Mouse (Mus musculus) forebrain, embryonic 16.5 days (tissue): Measurements from ENCODE around the gene Dnm3. TPM values are rescaled to one million over a fixed set of nuclear protein-coding genes. Genes with fewer than 3 reads are reported as not detected.

Experiments
- ATAC-seq: fragments of 200-750 bp; cut with Nextera tagmentation; 2 replicates; pipeline ENCODE4 v1.8.0; 2017; ENCODE audit warnings: mild to moderate bottlenecking, moderate library complexity
- H3K27ac ChIP-seq: fragments of 300-500 bp; sonication (generic); 2 replicates; pipeline ENCODE4 v1.5.1; 2014; ENCODE audit warnings: low read length, control low read depth
- H3K27me3 ChIP-seq: fragments of 300-500 bp; sonication (generic); replicated peaks from 2 replicates; pipeline ENCODE4 v1.6.1; 2014; ENCODE audit warnings: low read length; ENCODE audit not compliant: control insufficient read depth, insufficient read depth
- H3K36me3 ChIP-seq: fragments of 300-500 bp; sonication (generic); 2 replicates; pipeline ENCODE4 v1.6.1; 2014; ENCODE audit not compliant: control insufficient read depth, insufficient read depth
- H3K4me1 ChIP-seq: fragments of 300-500 bp; sonication (generic); replicated peaks from 2 replicates; pipeline ENCODE4 v1.6.1; 2014; ENCODE audit warnings: low read length; ENCODE audit not compliant: control insufficient read depth, insufficient read depth
- H3K4me2 ChIP-seq: fragments of 300-500 bp; sonication (generic); 2 replicates; pipeline ENCODE4 v1.6.1; 2014; ENCODE audit warnings: mild to moderate bottlenecking, low read length, control low read depth
- H3K4me3 ChIP-seq: fragments of 300-500 bp; sonication (generic); replicated peaks from 2 replicates; pipeline ENCODE4 v1.5.1; 2014; ENCODE audit warnings: mild to moderate bottlenecking, low read length, control low read depth
- H3K9ac ChIP-seq: fragments of 300-500 bp; sonication (generic); replicated peaks from 2 replicates; pipeline ENCODE4 v1.6.1; 2014; ENCODE audit warnings: low read depth, low read length, control low read depth
- H3K9me3 ChIP-seq: fragments of 300-500 bp; sonication (generic); 2 replicates; pipeline ENCODE4 v1.6.1; 2016; ENCODE audit warnings: low read length; ENCODE audit not compliant: control insufficient read depth
- WGBS: fragments of 180-500 bp; shearing (Covaris S2); extraction: QIAGEN DNeasy Blood & Tissue Kit; methylation state at CpG from one replicate; pipeline ENCODE4 v1.1.7; 2014; 5-methylcytosine and 5-hydroxymethylcytosine counted together
- polyA plus RNA-seq: library from polyadenylated mRNA; unstranded; fragments of >200 nt; fragmentation: Nextera tagmentation; extraction: Ambion mirVana; gene quantifications from 2 replicates; pipeline ENCODE4 v1.2.1, GENCODE M21; 2015

The Dnm3 gene
- polyA plus RNA-seq, 1 experiment from 2014 or later: 41.8 TPM

GRCm38 (mm10) chr1:162449161-162449909 is 28.5 kb downstream of the Dnm3 start:
- peak; percentile 45; the same call in 1 of the 2 replicates for ATAC-seq
- 75% methylated on average over 3 of the region's 3 CpGs for WGBS
- Histone ChIP-seq H3K4me2 (no peak overlapping the region), H3K36me3 (no peaks in the 10 kb centered on the region), H3K4me3 (no peak overlapping the region), H3K27me3 (no peaks in the 10 kb centered on the region), H3K9ac (no peak overlapping the region), H3K9me3 (no peaks in the 10 kb centered on the region; the same call in 1 of the 2 replicates), H3K4me1 (peaks cover 4% of the 10 kb centered on the region; the same call in 1 of the 2 replicates), H3K27ac (no peak overlapping the region)

GRCm38 (mm10) chr1:162444805-162445204 is 33.0 kb downstream of the Dnm3 start:
- Histone ChIP-seq H3K9me3 (no peaks in the 10 kb centered on the region), H3K27me3 (no peaks in the 10 kb centered on the region), H3K36me3 (no peaks in the 10 kb centered on the region), H3K27ac (no peak overlapping the region), H3K4me2 (no peak overlapping the region), H3K4me1 (no peaks in the 10 kb centered on the region), H3K9ac (no peak overlapping the region), H3K4me3 (no peak overlapping the region)
- no peak for ATAC-seq
- 92% methylated on average over 8 of the region's 8 CpGs for WGBS

- H3K9ac ChIP-seq: no peak overlapping the region
- H3K27ac ChIP-seq: no peak overlapping the region
- H3K9me3 ChIP-seq: no peaks in the 10 kb centered on the region
- H3K36me3 ChIP-seq: no peaks in the 10 kb centered on the region
- no peak overlapping the region for H3K4me3 ChIP-seq
- no peak overlapping the region for H3K4me2 ChIP-seq
- H3K27me3 ChIP-seq: no peaks in the 10 kb centered on the region
- no peaks in the 10 kb centered on the region for H3K4me1 ChIP-seq
- ATAC-seq: no peak
Measured at GRCm38 (mm10) chr1:162439576-162439975, 38.3 kb downstream of the Dnm3 start.

GRCm38 (mm10) chr1:162436672-162437071 is 41.2 kb downstream of the Dnm3 start:
- H3K27ac ChIP-seq: no peak overlapping the region
- no peaks in the 10 kb centered on the region for H3K36me3 ChIP-seq
- H3K9me3 ChIP-seq: no peaks in the 10 kb centered on the region
- H3K9ac ChIP-seq: no peak overlapping the region
- no peak overlapping the region for H3K4me2 ChIP-seq
- no peaks in the 10 kb centered on the region for H3K27me3 ChIP-seq
- peak; percentile 49; the same call in 1 of the 2 replicates for ATAC-seq
- H3K4me3 ChIP-seq: no peak overlapping the region
- WGBS: 67% methylated on average over 3 of the region's 3 CpGs
- H3K4me1 ChIP-seq: no peaks in the 10 kb centered on the region

DNA sequence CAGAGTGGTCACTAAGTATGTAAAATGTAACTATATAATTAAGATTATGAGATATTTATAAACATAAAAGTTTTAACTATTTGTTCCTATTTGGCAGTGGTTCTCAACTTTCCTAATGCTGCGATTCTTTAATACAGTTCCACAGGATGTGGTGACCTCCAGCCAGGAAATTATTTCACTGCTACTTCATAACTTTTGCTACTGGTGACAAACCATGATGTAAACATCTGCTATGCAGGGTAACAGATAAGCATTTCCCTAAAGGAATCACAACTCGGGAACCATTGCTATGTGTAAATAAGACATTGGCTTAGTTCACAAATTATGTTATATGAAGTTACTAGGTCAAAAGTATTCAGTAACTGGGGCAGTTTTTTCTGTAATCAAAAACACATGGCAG is 48.9 kb downstream of the Dnm3 start:
- Histone ChIP-seq H3K36me3 (no peaks in the 10 kb centered on the region), H3K4me2 (no peak overlapping the region), H3K4me1 (no peaks in the 10 kb centered on the region), H3K4me3 (no peak overlapping the region), H3K9ac (no peak overlapping the region), H3K27me3 (no peaks in the 10 kb centered on the region), H3K9me3 (no peaks in the 10 kb centered on the region), H3K27ac (no peak overlapping the region)
- WGBS: 77% methylated on average over 2 of the region's 2 CpGs
- ATAC-seq: no peak

DNA sequence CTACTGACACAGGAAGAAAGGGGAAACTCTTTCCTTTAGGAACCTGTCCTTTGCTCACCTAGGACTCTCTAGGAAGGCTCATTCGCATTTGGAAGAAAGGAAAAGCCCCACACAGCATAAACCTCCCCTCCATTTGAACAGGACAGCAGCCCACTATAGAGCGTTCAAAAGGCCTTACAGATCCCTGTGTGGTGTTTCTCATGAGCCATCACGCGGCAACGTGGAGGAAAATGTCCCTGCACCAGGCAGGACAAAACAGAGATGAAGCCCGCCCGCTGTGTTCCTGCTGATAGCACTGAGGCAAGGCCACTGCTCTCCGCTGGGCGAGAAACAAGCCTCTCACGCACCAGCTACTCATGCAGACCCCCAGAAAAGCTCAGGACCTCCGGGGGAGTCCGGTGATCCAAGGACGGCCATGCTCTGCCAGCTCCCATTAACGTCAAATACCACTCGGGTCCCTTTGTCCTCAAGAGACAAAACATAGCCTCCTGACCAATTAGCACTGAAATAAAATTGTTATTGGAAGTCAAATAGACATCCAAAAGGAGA is 51.8 kb downstream of the Dnm3 start:
- 29% methylated on average over 15 of the region's 15 CpGs for WGBS
- ATAC-seq: no peak
- H3K9me3 ChIP-seq: no peaks in the 10 kb centered on the region

DNA sequence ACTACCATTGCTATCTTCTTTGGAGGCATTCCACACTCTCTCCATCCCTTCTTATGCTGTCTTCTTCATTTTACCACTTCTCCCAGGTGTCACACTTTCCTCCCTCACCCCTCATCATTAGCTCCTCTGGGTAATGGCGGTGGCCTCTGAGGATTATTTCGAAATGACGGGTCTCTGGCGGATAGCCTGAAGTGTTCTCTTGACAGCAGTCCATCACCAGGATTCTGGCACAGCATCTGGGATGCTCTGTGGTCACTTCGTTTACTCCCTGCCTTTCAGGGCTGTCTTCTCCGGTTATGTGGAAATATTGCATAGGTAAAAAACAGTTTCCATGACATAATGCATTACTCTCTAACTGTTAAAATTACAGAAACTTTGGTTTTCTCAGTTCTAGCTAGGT is 55.0 kb downstream of the Dnm3 start:
- 89% methylated on average over 6 of the region's 6 CpGs for WGBS
- Histone ChIP-seq H3K9ac (no peak overlapping the region), H3K4me1 (no peaks in the 10 kb centered on the region), H3K4me2 (no peak overlapping the region), H3K36me3 (no peaks in the 10 kb centered on the region), H3K4me3 (no peak overlapping the region), H3K9me3 (no peaks in the 10 kb centered on the region), H3K27me3 (no peaks in the 10 kb centered on the region), H3K27ac (no peak overlapping the region)
- no peak for ATAC-seq

More for the DNA sequence above, 51.8 kb downstream of the Dnm3 start:
- Histone ChIP-seq H3K4me1 (no peaks in the 10 kb centered on the region), H3K36me3 (no peaks in the 10 kb centered on the region), H3K4me2 (no peak overlapping the region), H3K9ac (no peak overlapping the region), H3K27ac (no peak overlapping the region), H3K4me3 (no peak overlapping the region), H3K27me3 (no peaks in the 10 kb centered on the region)

GRCm38 (mm10) chr1:162413791-162414190 is 64.0 kb downstream of the Dnm3 start:
- Histone ChIP-seq H3K36me3 (no peaks in the 10 kb centered on the region), H3K4me1 (peaks cover 16% of the 10 kb centered on the region), H3K27me3 (no peaks in the 10 kb centered on the region), H3K4me3 (no peak overlapping the region), H3K9me3 (no peaks in the 10 kb centered on the region), H3K27ac (no peak overlapping the region), H3K4me2 (no peak overlapping the region), H3K9ac (no peak overlapping the region)
- no peak for ATAC-seq
- 46% methylated on average over 1 of the region's 1 CpGs for WGBS

DNA sequence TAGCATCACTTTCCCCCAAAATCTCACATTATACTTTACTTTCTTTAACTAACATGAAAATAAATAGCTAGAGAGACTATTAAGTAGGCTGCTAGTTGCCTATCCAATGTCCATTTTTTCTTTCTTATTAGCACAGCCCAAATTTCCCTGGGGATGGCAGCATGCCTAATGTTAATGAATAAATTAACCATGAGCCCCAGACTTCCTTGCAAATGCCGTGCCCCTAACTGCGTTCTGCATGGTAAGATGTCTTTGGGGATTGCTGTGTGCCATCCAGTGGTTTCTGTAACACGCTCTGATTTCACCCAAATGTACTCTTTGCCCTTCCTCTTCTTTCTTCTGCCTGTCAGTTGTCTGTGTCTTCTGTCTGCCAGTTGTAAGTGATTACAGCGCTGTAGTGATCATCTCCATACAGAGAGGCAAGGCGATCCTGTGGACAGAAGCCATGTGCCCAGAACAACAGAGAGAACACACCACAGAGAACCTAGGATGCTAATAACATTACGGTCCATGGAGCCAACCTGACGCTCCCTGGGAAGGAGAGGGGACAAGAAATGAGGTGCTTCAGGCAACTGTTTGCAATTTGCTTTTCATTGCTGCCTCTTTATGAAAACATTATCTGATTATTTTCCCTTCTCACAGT is 64.9 kb downstream of the Dnm3 start:
- no peak for ATAC-seq
- no peak overlapping the region for H3K4me2 ChIP-seq
- H3K9ac ChIP-seq: no peak overlapping the region
- no peak overlapping the region for H3K4me3 ChIP-seq
- peaks cover 16% of the 10 kb centered on the region for H3K4me1 ChIP-seq
- H3K27ac ChIP-seq: no peak overlapping the region
- H3K9me3 ChIP-seq: no peaks in the 10 kb centered on the region
- WGBS: 49% methylated on average over 7 of the region's 7 CpGs
- no peaks in the 10 kb centered on the region for H3K36me3 ChIP-seq
- H3K27me3 ChIP-seq: no peaks in the 10 kb centered on the region
